Mouse (Mus musculus): ENCODE data around the gene Kif11.

Kif11 gene

DNA sequence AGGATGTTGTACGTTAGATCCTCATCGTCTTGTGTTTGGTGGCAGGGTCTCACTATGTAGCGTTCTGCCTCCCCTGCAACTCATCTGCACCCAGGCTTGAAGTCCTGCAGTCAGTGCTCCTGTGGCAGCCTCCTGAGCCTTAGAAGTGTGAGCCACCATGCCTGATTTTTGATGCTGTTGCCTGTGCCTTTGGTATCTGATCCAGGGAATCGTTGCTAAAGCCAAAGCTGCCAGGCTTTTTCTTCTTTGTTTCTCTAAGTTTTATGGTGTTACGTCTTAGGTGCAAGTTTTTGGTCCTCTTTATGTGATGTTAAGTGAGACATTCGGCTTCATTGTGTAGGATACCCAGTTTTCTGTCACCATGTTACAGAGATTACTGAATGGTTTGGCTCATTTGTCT lies 2.6 kb downstream of the Kif11 start:
- no peak for DNase-seq

DNA sequence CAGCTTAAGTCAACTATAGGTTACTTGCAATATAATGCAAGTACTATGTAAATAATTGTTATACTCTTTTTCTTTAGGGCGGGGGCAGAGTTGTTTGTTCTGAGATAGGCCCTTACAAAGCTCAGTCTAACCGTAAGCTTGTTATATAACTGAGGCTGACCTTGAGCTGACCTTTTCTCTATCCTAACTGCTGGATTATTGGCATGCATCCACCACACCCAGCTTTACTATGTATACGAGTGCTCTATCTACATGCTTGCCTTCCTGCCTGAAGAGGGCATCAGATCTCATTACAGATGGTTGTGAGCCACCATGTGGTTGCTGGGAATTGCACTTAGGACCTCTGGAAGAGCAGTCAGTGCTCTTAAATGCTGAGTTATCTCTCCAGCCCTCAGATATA lies 9.9 kb downstream of the Kif11 start:
- no peak for DNase-seq

DNA sequence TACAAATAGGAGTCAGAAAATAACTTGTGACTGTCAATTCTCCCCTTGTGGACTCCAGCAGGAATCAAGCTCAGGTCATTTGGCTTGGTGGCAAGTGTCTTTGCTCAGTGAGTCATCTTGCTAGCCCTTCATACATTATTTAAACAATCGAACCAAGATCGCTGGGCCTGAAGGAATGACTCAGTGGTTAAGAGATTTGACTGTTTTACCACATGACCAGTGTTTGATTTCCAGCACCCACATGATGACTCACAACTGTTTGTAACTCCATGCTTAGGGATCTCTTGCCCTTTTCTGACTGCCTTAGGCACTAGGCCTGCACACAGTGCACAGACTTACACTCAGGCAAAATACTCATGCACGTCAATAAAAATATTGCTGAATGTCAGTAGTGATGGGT lies 15.7 kb downstream of the Kif11 start:
- no peak for DNase-seq

DNA sequence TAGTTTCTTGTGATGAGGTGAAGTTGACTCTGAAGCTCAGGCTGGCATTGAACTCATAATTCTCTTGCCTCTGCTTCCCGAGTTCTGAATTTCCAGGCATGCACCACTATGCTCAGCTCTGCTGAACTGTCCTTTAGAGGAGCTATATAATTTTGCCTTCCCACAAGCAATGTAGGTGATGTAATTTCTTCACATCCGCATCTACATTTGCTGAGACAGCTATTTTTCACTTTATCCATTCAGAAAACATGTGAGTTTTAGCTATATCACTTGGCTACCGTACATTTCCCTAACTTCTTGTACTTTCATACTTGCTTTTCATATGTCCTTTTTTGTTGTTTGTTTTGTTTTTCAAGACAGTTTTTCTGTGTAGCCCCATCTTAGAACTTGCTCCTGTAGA lies 20.1 kb downstream of the Kif11 start:
- DNase-seq, result no peak

DNA sequence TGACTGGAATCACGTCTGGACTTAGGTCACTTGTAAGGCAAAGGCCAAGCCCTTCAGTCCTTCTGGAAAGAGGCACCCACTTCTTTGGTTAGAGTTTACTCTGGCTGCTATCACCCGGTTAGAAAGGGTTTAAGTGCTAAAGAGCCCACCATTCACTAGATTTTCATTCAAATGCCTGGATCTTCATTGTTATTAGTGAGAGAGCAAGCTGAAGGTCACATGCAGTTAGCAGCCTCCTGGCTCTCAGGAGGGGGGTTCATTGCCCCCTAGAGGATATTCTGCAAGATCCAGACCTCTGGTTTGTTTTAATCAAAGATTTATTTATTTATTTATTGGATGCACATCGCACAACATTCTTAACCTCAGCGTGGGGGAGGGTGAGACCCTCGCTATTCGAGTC lies 24.7 kb downstream of the Kif11 start:
- no peak for DNase-seq

DNA sequence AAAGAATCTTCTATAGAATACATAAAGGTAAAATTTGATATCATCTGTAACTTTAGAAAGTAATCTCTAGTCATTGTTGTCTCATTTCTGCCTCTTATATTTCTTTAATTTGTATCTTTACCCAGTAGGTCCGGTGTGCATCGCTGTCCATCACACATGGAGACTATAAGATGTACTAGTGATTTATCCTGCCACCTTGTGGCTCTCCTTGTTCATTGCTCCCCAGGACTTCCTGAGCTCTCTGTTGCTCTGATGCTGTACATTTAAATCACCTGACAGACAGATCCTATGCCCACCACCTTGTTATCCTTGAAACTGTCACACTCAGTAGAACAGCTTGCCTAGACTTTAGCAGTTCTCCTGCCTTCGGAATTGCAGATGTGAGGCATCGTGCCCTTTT lies 42.1 kb downstream of the Kif11 start:
- peak in 1 of 2 experiments; percentile 30 for DNase-seq

DNA sequence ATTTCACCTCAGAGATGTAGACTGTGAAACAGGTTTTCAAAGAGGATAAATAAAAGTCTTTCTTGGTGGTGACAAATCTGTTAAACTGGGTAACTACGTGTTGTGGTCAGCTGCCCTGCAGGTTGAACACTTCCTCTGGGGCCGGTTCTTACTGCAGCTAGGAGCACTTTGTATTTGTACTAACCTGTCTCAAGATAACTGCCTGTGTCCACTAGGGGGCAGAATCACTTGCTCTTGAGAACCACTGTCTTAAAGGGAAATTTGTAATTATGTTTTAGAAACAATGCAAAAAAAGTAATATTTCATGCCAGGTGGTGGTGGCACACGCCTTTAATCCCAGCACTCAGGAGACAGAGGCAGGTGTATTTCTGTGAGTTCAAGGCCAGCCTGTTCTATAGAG lies 43.4 kb downstream of the Kif11 start:
- DNase-seq, result peak; percentile 19 to 32

DNA sequence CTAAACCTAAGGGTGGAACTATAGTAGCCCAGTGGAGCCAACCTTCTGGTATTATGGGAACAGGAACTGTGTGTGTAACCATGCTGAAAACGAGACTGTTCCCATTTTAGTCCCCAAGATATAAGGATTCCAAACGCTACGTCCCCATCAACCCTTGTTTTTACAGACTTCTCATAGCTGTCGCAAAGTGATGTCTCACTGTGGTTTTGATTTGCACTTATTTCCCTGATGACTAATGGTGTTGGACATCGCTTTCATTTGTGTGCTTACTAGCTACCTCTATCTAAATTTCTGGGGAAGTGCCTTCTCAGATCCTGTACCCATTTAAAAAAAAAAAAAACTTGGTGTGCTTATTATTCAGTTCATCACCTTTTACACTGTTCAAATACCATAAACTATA lies 52.4 kb downstream of the Kif11 start:
- no peak for DNase-seq

DNA sequence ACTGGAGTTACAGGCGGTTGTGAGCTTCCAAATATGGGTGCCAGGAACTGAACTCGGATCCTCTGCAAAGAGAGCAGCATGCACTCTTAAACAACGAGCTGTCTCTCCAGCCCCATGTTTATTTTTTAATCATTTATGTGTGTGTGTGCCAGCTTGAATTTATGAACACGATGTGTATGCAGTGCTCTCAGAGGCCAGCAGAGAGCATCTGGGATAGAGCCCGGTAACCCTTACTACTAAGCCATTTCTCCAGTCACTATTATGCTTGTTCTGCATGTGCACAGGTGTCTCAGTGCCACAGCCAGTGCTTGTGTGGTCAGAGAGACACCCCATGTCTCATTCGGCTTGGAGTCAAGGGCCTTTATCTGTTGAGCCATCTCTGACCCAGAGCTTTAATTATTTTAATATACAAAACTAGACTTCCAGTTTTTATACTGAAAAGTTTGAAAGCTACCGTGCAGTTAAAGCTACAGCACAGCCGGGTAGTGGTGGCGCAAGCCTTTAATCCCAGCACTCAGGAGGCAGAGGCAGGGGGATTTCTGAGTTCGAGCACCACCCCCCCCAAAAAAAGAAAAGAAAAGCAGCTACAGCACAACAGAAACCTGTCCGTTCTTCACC lies 55.0 kb downstream of the Kif11 start:
- no peak for DNase-seq

DNA sequence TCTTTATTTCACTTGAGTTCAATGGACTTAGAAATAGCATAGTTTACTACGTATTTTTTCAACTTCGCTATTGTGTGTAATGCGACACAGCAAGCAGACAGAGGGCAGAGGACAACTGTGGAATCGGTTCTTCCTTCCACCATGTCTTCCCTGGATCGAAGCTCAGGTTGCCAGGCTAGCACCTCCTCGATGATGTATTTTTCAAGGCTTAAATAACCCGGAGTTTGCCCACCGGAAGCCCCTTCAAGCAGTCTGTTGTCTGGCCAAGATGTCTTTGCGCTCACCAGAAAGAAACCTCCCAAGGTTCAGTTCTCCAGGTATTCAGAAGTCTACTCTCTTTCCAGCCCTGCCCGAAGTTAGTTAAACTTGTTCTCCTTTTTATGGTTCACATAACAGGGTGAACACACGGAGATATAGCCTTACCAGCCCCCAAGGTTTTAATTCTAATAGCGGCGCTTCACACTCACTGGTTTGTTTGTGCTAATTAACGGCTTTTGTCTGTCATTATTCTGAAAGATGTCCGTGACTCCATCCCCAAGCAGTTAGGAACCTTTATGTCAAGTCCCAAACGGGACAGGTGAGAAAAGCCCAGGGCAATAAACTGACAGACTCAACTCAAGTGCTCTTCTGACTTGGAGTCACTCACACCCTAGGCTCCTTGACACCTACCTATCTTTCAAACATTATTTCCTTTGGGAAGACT lies 56.8 kb downstream of the Kif11 start:
- DNase-seq, result no peak

DNA sequence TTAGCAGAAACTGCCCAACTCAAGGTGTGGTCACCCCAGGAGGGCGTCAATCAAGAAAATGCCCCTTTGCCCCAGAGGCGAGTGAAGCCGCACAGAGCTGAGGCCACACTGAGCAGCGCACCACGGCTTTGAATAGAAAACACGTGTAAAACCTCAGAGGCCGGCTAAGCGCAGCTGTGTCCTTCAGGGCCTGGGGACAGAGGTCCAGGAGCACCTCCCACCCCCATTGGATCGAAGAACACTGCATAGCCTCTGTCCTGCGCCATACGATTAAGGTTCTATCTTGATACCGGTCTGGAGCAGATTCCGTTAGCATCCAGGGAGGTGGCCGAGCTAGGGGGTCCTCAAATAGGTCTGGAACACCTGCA lies 57.7 kb downstream of the Kif11 start:
- DNase-seq, result peak in 1 of 2 experiments; percentile 7

DNA sequence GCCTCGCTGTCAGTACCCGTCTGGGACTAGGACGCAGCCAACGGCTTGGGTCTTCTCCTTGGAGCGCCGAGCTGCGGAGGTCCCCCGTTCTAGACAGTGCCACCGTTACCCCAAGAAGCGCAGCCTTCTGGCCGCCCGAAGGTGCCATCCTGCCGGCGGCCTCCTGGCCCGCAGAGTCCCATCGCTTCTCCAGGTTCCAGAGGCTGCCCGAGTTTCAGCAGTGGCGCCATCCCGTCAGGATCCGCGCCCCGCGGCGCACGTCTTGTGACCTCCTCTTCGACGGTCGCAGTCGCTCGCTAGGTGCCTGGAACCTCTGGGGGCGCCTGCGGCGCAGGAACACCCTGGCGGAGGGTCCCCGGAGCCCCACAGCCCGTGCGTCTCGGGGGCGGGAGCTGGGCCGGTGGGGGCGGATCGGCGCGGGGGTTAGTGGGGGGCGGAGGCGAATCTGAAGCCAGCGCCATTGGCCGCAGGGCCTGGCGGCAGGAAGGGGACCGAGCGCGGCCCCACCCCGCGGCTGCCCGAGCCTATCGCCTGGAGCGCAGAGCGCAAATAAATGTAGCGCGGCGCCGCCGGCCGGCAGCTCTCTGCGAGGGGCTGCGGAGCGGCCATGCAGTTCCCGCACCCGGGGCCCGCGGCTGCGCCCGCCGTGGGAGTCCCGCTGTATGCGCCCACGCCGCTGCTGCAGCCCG lies 58.2 kb downstream of the Kif11 start, which contains the start of gene Hhex:
Gene Hhex, plus strand, starts transcription at position 548 of the 689 bp plus-strand sequence.
- DNase-seq, result peak; percentile 42 to 51

DNA sequence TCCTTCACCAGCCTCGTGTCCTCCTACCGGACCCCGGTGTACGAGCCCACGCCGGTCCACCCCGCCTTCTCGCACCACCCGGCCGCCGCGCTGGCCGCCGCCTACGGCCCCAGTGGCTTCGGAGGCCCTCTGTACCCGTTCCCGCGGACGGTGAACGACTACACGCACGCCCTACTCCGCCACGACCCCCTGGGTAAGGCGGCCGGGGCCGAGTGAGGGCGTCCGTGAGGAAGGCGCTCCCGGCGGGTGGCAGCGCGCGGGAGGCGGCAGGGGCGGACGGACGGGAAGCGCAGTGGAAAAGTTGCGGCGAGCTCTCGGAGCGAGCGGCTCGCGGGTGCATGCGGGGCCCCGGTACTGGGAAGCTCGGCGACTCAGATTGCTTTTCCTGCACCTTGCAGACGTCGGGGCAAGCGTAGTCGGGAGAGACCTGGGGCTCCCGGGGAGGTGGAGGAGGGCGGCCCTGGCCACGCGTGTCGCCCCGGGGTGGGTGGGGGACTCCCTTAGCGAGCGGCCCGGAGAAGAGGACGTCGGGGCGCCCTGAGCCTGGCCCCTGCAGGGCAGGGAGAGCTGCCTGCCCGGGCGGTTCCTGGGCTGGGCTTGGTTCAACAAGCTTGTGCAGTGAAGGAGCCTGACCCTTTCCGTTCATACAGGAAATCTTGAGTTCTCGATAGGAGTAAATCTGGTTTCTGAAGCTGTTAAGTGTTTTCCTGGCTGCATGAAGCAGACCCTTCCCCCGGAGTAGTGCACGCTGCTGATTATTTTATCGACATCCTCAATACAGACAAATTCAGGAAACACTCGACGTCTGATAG lies 59.0 kb downstream of the Kif11 start:
- DNase-seq, result peak; percentile 12

DNA sequence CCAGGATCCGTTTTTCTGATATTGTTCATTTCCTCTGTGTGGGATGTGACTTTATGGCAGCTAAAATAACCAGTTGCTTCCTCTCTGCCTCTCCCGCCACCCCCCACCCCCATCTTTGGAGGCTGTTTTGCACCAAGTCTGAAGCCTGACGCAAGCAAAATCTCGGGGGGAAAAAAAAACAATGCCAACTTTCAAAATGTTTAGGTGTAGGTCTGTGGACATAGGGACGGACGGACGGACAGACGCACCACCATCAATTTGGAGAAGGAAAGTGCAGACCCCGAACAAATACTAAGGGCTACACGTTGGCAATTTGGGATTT lies 59.6 kb downstream of the Kif11 start:
- DNase-seq, result no peak

DNA sequence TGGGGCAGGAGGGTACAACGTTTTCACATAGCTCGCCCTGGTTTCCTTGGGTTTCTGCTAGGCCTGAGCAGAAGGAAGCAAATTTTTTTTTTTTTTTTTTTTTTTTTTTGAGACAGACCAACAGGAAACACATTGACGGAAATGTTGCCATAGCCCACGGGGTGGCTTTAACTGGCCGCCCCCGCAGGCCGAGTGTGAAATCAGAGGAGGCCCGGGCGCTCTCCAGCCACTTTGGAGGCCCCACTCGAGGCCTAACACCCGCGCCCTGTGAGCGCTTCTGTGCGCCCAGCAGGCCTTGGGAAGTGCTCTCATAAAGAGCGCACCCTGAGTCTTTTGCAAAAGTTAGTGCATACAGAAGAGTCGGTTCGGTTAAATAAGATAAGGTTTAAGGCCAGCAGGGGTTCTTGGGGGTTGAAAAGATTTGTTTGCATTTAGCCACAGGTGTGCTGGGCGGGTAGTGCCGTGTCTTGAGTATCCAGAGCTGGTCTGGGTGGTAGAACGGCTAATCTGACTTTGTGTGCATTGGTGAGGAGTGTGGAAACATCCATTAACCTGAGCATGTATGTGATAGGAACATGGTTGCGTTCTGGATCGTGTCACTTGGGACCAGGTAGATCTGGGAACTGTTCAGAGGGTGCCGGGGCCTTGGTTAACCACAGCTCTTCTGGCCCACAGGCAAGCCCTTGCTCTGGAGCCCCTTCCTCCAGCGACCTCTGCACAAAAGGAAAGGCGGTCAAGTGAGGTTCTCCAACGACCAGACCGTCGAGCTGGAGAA lies 60.5 kb downstream of the Kif11 start:
- no peak for DNase-seq

DNA sequence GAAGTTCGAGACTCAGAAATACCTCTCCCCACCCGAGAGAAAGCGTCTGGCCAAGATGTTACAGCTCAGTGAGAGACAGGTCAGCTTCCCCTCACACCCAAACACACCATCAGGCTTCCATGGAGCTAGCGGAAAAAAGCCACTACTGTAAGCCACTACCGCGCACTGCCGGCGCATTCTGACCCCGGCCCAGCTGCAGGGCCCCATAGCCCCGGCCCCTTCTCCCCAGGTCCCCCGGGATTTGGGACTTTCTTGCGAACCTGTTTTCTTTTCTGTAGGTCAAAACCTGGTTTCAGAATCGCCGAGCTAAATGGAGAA lies 61.0 kb downstream of the Kif11 start:
- DNase-seq, result no peak

DNA sequence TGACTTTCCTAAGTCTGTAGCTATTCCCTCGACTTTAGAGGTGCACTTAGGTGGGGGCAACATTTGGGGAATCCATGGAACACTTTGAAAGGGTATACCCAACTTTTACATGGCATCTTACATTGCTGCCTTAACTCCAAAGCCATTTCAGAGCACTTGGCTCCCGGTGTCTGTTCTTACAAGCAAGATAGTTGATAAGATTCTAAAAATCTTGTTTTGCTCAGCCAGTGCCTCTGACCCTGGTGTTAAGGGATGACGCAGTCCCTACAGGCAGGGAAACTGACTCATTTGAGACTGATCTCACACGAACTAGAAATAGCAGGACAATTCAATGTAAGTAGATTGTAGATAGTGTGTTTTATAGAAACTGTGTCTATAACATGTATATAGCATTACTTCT lies 64.0 kb downstream of the Kif11 start:
- DNase-seq, result no peak

DNA sequence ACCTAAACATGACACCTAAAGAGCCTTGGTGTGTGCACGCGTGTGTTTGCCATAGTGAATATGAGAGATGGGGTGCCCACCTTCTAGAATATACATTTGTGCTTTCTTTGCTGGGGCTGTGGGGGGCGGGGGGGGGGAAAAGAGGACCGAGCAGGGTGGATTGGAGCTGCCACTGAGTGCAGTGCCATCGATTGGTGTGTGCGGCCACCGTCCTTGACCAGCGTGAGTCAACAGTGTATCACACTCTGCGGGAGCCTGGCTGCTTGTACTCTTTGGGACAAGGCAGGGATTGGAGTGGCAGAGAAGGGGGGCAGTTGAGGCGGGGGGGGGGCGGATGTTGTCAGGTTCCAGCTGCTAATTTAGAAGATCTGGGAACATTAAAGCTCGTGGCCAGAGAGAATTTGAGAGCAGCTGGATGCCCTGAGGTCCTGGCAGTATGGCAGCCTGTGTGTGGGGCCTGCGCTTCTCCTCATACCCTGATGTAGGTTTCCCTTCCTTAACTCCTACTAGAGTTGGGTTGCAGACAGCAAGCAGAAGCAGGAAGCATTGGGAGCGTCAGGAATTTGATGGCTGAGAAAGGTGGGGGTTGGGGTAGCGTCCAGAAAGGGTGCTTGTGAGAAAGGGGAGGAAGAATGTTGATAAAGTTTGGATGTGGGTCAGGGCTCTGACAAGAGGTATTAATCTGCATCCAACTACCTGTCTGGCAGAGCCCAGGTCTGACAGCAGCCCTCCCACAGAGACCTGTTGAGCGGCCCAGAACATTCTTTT lies 64.7 kb downstream of the Kif11 start:
- DNase-seq, result no peak

DNA sequence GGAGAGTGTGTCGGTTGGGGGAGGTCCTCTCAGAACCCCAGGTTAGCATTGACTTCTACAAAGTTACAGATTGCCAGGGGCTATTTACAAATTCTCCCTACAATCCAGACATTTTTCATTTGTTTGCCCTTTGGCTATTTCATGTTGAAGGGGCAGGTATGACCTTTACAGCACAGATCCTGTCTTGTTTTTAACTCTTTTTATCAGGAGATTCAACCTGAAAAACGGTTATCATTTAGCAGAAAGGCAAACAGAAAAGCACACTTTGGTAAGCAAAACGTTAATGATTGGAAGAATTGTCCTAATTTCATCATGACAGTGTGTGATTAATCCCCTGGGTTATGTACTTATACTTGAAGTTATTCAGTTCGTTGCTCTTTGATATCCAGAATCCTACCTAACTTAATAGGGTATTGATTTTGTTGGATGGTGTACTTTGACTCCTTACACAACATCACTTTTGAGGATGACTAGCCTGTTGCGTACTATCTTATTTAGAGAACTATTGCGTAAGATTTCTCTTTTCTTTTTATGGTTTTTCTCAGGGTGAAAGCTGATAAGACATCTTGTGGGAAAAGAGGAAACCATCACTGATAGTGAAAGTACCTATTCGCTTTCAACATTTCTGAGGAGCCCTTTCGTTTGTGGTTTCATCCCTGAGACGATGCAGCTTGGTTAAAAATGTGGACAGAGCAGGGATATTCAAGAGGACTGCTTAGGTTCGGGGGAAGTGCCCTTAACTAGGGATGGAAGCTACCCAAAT lies 66.5 kb downstream of the Kif11 start:
- DNase-seq, result no peak

DNA sequence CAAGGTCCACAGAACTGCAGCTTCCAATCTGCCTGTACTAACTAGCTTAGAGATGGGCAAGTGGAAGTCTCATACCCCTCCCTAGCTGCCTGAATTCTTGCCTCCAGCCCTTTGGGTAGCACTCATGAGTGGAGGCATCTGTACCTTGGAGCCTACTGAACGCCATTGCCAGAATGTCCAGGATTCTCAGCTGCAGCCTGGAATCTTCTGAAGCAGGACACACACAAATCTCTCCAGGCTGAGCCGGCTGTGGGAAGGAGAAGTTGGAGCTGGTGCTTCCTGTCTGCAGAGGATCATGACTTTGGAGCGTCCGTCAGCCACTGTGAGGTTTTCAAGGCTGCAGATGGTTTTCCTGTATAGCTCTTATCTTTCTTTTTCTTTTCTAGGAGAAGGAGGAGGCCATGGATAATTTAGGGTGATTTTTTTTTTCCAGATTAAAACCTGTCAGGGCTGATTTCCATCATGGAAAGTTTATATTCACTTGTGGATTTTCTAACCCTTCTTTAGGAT lies 67.5 kb downstream of the Kif11 start:
- DNase-seq, result no peak

DNA sequence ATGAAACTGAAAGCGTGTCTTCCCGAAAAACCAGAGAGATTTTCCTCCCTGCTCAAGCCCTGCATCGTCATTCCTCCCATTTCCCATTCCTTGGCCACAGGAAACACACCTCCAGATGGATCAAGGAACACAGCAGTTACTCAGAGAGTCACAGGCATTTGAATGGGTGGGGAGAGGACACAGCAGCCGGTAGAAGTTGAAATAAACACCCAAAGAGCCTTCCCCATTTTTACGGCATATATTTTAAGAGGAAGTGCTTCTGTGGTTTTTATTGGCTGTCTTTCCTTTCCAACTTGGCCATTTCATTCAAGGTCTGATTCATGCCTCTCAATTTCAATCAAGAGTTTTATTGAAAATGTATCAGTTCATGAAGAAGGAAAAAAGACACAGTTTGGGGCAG lies 72.0 kb downstream of the Kif11 start:
- DNase-seq, result no peak
